Mouse (Mus musculus) spleen, postnatal 4 days (tissue): ENCODE measurements around the gene Gm6351.
"Not testable (repeated sequence)": the region's sequence is repeated elsewhere in the genome, so short reads cannot be mapped to it uniquely, and the experiment has no call there.

Source experiments
- DNase-seq, 2 experiments: peaks; one replicate each; pipeline ENCODE4 v3.0.0; 2022; ENCODE audit warnings: low spot score in 2 of 2

Gm6351 gene

GRCm38 (mm10) chr5:94076085-94076484 is at the start of gene Gm6351:
Gene Gm6351 (plus strand): TSS chr5:94076385.
- DNase-seq: not testable (repeated sequence)

DNA sequence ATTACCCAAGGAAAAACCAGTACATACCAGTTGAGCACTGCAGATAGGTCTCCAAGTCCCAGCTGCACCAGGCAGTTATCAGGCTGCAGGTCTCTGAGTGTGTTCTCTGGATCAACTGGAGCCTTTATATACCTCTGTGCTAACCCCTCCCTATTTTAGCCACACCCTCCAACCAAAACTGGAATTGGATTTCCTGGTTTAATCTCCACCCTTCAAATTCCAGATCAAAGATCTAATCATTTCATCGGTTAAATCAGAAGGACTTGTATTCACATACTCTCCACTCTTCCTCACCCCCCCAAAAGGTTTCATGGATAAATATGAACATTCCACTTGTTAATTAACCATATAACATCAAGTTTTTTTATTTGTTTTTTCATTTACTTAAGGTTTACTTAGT is 5.7 kb upstream of the Gm6351 start, which contains the start of gene BC061212:
Gene BC061212, minus strand, starts transcription at position 101 of the 400 bp plus-strand sequence.
- not testable (repeated sequence) for DNase-seq
